In genomic region chr19:61226928-61227854, GRCm38 (mm10) we compare ENCODE assay signal across 9 mouse cellular contexts. TPM values are rescaled to one million over a fixed set of nuclear protein-coding genes. Genes with fewer than 3 reads are reported as not detected.
DNase-seq lines count a peak whose midpoint lies in the region; ATAC-seq lines count a peak whose summit lies in the region.
"Had no signal": no experiment of that assay in that cellular context is flagged by ENCODE, and none has a peak within 500 bp of the region (broad histone marks: within the 10 kb centered on the region; RNA-seq: fewer than 3 reads in every experiment).

No protein-coding gene starts in this region.

- peak; percentile 93 for DNase-seq in T-cell, adult 2 months (ENCODE audit: low spot score)
- peak; percentile 69 to 86 for DNase-seq in cerebellum, postnatal 4 days (ENCODE audit: low spot score in 2 of 2)
- peak; percentile 47 for DNase-seq in gastrocnemius, adult 18-20 months (ENCODE audit: low spot score)
- DNase-seq in layer of hippocampus, postnatal 36 days = peak; percentile 86 to 87
- peak; percentile 85 for DNase-seq in lung, postnatal 36 days
- DNase-seq in retina, postnatal 1 day = peak; percentile 95
- peak; percentile 90 for DNase-seq in thymus, postnatal 4 days

- ATAC-seq in hindbrain, embryonic 15.5 days (ENCODE audit: low FRiP score, low read depth) = peak; percentile 91

- H3K4me2 ChIP-seq in hindbrain, embryonic 15.5 days = peak overlapping the region; percentile 76

- H3K9me3 ChIP-seq in hindbrain, embryonic 15.5 days = no peaks in the 10 kb centered on the region

- H3K27ac ChIP-seq in hindbrain, embryonic 15.5 days (replicated peaks) = peak overlapping the region; percentile 93

- H3K27me3 ChIP-seq in hindbrain, embryonic 15.5 days = no peaks in the 10 kb centered on the region

- H3K4me1 ChIP-seq in hindbrain, embryonic 15.5 days (replicated peaks) = peaks cover 4% of the 10 kb centered on the region; the same call in 1 of the 2 replicates

- H3K36me3 ChIP-seq in hindbrain, embryonic 15.5 days = no peaks in the 10 kb centered on the region

- H3K9ac ChIP-seq in hindbrain, embryonic 15.5 days = peak overlapping the region; percentile 50

- WGBS in hindbrain, embryonic 15.5 days = 5% methylated on average over 71 of the region's 71 CpGs

- H3K4me3 ChIP-seq in hindbrain, embryonic 15.5 days = peak overlapping the region; percentile 53
- H3K4me3 ChIP-seq: myocyte had no signal

RNA-seq across cellular contexts. Expression of gene Csf2ra, which starts 1.0 kb away (rescaled TPM):
- 1 to 10 TPM in 1 of 2 experiments, under 1 TPM in 1; 0.84 to 1.5 TPM for total RNA-seq in gastrocnemius, adult 18-20 months (2021)
- polyA plus RNA-seq in hindbrain, embryonic 15.5 days (2015; fragmentation: Nextera tagmentation; extraction: Ambion mirVana) = 60.2 and 77.5 TPM in 2 replicates
- total RNA-seq in layer of hippocampus, postnatal 36 days (2021) = 10 to 100 TPM; 38.3 to 38.6 TPM

RNA-seq across cellular contexts. Expression of gene Gm6020, which starts 43.5 kb away (rescaled TPM):
- not detected for total RNA-seq in gastrocnemius, adult 18-20 months (2021)
- polyA plus RNA-seq in hindbrain, embryonic 15.5 days (2015; fragmentation: Nextera tagmentation; extraction: Ambion mirVana) = not detected in 2 replicates
- total RNA-seq in layer of hippocampus, postnatal 36 days (2021) = not detected
- polyA plus RNA-seq: myocyte had no signal

RNA-seq across cellular contexts. Expression of gene Gm7102, which starts 51.1 kb away (rescaled TPM):
- total RNA-seq in gastrocnemius, adult 18-20 months (2021) = not detected
- 0.18 TPM in 1 of 2 replicates, not detected in the other for polyA plus RNA-seq in hindbrain, embryonic 15.5 days (2015; fragmentation: Nextera tagmentation; extraction: Ambion mirVana)
- not detected for total RNA-seq in layer of hippocampus, postnatal 36 days (2021)
- polyA plus RNA-seq: myocyte had no signal

Comparison
In these comparisons a context has a peak if more than half of its experiments do, and no peak if none do; other contexts are left out.
1. Peak in every context shown above with its lines: DNase-seq, ATAC-seq, H3K4me3 ChIP-seq and H3K27ac ChIP-seq.
2. RNA of gene Csf2ra, which starts 1.0 kb away (total RNA-seq): 38.3 to 38.6 TPM in layer of hippocampus, postnatal 36 days; 0.84 to 1.5 TPM in gastrocnemius, adult 18-20 months; every median in the first group is over 10 times any median in the second.